Mouse (Mus musculus): ENCODE results near the gene Irx5. TPM values are rescaled to one million over a fixed set of nuclear protein-coding genes. Genes with fewer than 3 reads are reported as not detected.

The Irx5 gene
- polyA plus RNA-seq, 1 experiment: 4.7 TPM

DNA sequence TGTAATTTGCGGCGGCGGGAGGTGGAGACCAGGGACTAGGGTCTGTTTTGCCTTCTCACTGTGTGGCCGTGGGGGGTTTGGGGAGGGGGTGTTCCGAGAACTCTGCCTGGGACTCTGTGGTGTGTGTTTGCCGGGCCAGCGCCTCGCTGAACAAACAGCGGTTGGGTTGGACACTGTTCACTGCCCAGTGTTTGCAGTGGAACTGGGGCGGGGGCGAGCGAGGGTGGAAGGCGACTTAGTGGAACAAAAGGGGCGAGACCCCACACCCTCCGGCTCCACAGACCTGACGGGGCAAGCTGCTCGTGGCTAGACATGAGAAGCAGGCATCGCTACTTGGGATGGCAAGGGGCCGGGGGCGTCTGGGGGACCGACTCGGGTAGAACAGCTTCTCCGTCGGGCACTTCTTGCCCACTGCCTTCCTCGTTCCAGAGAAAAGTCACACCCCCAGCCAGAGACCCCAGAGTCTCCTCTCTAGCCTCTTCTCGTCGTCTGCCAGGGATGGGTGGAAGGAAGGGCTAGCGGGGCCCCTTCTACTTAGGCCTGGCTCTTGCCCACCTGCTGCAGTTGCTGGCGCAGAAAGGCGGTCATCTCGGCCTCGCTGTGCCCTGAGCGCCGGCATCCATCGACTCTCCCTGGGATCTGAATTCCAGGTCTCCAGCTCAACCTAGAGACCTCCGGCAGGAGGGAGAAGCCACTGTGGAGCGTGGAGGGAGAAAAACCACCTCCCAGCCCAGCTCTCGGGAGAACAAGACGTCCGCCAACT lies 631 bp upstream of the Irx5 start:
- 2% methylated on average over 40 of the region's 40 CpGs for WGBS
- Histone ChIP-seq H3K4me1 (ENCODE audit: control insufficient read depth, insufficient read depth, low read length) (peaks cover 6% of the 10 kb centered on the region; the same call in 1 of the 2 replicates), H3K4me3 (replicated peaks; ENCODE audit: insufficient read depth, low read depth, low read length) (peak overlapping the region; percentile 77), H3K27ac (ENCODE audit: insufficient read depth, low read length) (no peak overlapping the region), H3K27me3 (ENCODE audit: control insufficient read depth, insufficient read depth, low read length) (peaks cover 11% of the 10 kb centered on the region; the same call in 1 of the 2 replicates)
- TF ChIP-seq POLR2A (IDR thresholded peaks at IDR 0.05; ENCODE audit: borderline replicate concordance, insufficient read depth, low read length) (no peak), CTCF (IDR thresholded peaks at IDR 0.05; ENCODE audit: borderline replicate concordance, insufficient read depth, low read depth, low read length) (no peak)
- DNase-seq: peak in 1 of 2 experiments; percentile 20

DNA sequence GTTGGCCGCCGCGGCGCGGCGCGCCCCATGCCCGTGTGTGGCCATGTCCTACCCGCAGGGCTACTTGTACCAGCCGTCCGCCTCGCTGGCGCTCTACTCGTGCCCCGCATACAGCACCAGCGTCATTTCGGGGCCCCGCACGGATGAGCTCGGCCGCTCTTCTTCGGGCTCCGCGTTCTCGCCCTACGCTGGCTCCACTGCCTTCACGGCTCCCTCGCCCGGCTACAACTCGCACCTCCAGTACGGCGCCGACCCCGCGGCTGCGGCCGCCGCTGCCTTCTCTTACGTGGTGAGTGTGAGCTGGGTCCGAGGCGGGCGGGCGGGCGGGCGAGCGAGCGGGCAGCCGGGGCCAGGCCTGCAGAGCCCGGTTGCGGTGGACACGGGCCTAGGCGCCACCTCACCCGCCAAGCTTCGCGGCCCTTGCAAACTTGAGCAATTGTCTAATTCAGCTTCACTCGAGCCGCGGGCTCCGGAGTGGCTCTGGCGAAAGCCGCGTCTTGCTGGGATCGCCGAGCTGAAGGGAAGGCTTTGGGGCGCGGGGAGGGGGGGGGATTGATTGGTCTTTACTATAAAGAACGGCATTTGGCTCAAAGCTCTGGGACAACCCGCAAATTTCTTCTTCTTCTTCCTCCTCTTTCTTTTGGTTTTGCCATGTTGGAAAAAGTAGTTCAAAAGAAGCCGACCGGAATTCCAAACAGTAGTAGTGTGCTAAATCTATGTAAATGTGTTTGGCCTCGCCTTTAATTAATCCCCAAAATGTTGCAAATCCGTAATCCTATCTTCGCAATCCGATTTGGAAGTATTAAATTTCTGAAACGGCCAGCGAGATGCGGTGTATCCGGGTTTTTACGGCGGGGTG lies 945 bp downstream of the Irx5 start:
- Histone ChIP-seq H3K4me3 (replicated peaks; ENCODE audit: insufficient read depth, low read depth, low read length) (peak overlapping the region; percentile 49), H3K4me1 (ENCODE audit: control insufficient read depth, insufficient read depth, low read length) (peaks cover 6% of the 10 kb centered on the region; the same call in 1 of the 2 replicates), H3K27me3 (ENCODE audit: control insufficient read depth, insufficient read depth, low read length) (peaks cover 11% of the 10 kb centered on the region; the same call in 1 of the 2 replicates), H3K27ac (ENCODE audit: insufficient read depth, low read length) (peak overlapping the region; percentile 23; the same call in 1 of the 2 replicates)
- peak in 1 of 2 experiments; percentile 26 for DNase-seq
- TF ChIP-seq CTCF (IDR thresholded peaks at IDR 0.05; ENCODE audit: borderline replicate concordance, insufficient read depth, low read depth, low read length): no peak
- TF ChIP-seq POLR2A (IDR thresholded peaks at IDR 0.05; ENCODE audit: borderline replicate concordance, insufficient read depth, low read length): no peak
- 2% methylated on average over 80 of the region's 80 CpGs for WGBS

DNA sequence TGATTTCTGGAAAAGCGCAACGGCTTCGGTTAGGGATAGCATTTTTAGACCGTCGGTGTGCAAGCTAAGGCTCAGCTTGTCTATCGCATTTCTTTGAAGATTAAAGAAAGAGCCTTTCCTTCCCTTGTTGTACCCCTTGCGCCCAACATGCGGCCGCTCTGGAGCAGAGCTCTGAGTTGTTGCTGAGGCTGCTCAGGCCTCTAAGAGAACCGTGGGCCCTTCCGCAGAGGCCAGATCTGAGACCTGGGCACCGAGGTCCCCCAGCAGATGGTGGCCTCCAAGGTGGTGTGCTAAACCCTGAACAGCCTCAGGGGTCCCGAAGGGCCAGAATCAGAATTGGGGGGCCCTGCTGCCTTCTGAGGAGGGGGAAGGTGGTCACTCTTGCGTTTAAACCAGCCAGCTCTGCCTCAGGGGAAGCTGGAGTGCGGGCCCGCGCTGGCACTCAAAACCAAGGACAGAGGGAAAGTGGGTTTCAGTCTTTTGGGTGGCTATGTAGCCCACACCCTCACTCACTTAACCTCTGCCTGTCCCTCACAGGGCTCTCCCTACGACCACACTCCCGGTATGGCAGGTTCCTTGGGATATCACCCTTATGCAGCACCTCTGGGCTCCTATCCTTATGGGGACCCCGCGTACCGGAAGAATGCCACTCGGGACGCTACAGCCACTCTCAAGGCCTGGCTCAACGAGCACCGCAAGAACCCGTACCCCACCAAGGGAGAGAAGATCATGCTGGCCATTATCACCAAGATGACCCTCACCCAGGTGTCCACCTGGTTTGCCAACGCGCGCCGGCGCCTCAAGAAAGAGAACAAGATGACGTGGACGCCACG lies 1.8 kb downstream of the Irx5 start:
- H3K27ac ChIP-seq (ENCODE audit: insufficient read depth, low read length): no peak overlapping the region
- WGBS: 11% methylated on average over 35 of the region's 35 CpGs
- no peak overlapping the region for H3K4me3 ChIP-seq (replicated peaks; ENCODE audit: insufficient read depth, low read depth, low read length)
- no peak for TF ChIP-seq POLR2A (IDR thresholded peaks at IDR 0.05; ENCODE audit: borderline replicate concordance, insufficient read depth, low read length)
- no peak for TF ChIP-seq CTCF (IDR thresholded peaks at IDR 0.05; ENCODE audit: borderline replicate concordance, insufficient read depth, low read depth, low read length)
- peaks cover 11% of the 10 kb centered on the region; the same call in 1 of the 2 replicates for H3K27me3 ChIP-seq (ENCODE audit: control insufficient read depth, insufficient read depth, low read length)
- peaks cover 6% of the 10 kb centered on the region; the same call in 1 of the 2 replicates for H3K4me1 ChIP-seq (ENCODE audit: control insufficient read depth, insufficient read depth, low read length)
- DNase-seq: peak in 1 of 2 experiments; percentile 41

DNA sequence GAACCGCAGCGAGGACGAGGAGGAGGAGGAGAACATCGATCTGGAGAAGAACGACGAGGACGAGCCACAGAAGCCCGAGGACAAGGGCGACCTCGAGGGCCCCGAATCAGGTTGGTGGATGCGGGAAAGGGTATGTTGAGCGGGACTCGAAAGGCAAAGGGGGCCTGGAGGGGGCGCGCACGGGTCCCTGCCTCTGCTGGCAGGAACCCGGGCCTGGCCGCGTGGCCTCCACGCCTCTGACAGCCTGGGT lies 2.3 kb downstream of the Irx5 start:
- H3K27me3 ChIP-seq (ENCODE audit: control insufficient read depth, insufficient read depth, low read length): peaks cover 11% of the 10 kb centered on the region; the same call in 1 of the 2 replicates
- DNase-seq: peak; percentile 27 to 49
- TF ChIP-seq POLR2A (IDR thresholded peaks at IDR 0.05; ENCODE audit: borderline replicate concordance, insufficient read depth, low read length) (no peak), CTCF (IDR thresholded peaks at IDR 0.05; ENCODE audit: borderline replicate concordance, insufficient read depth, low read depth, low read length) (no peak)
- WGBS: 4% methylated on average over 21 of the region's 21 CpGs
- H3K4me3 ChIP-seq (replicated peaks; ENCODE audit: insufficient read depth, low read depth, low read length): no peak overlapping the region
- H3K4me1 ChIP-seq (ENCODE audit: control insufficient read depth, insufficient read depth, low read length): peaks cover 6% of the 10 kb centered on the region; the same call in 1 of the 2 replicates
- H3K27ac ChIP-seq (ENCODE audit: insufficient read depth, low read length): no peak overlapping the region

DNA sequence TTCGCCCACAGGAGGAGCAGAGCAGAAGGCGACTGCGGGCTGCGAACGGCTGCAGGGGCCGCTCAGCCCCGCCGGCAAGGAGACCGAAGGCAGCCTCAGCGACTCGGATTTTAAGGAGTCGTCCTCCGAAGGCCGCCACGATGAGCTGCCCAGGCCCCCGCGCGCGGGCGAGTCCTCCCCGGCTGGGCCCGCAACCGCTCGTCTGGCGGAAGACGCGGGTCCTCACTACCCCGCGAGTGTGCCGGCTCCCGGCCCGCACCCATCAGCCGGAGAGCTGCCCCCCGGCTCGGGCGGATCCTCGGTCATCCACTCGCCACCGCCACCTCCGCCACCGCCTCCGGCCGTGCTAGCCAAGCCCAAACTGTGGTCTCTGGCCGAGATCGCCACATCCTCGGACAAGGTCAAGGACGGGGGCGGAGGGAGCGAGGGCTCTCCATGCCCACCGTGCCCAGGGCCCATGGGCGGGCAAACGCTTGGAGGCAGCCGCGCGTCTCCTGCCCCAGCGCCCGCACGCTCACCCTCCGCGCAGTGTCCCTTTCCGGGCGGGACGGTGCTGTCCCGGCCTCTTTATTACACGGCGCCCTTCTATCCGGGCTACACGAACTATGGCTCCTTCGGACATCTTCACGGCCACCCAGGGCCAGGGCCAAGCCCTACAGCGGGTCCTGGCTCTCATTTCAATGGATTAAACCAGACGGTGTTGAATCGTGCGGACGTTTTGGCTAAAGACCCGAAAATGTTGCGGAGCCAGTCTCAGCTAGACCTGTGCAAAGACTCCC lies 2.8 kb downstream of the Irx5 start:
- peak in 1 of 2 experiments; percentile 44 for DNase-seq
- H3K27ac ChIP-seq (ENCODE audit: insufficient read depth, low read length): no peak overlapping the region
- WGBS: 4% methylated on average over 77 of the region's 77 CpGs
- H3K4me3 ChIP-seq (replicated peaks; ENCODE audit: insufficient read depth, low read depth, low read length): peak overlapping the region; percentile 17
- TF ChIP-seq POLR2A (IDR thresholded peaks at IDR 0.05; ENCODE audit: borderline replicate concordance, insufficient read depth, low read length) (no peak), CTCF (IDR thresholded peaks at IDR 0.05; ENCODE audit: borderline replicate concordance, insufficient read depth, low read depth, low read length) (no peak)
- peaks cover 11% of the 10 kb centered on the region; the same call in 1 of the 2 replicates for H3K27me3 ChIP-seq (ENCODE audit: control insufficient read depth, insufficient read depth, low read length)
- H3K4me1 ChIP-seq (ENCODE audit: control insufficient read depth, insufficient read depth, low read length): peaks cover 6% of the 10 kb centered on the region; the same call in 1 of the 2 replicates

- H3K27me3 ChIP-seq (ENCODE audit: control insufficient read depth, insufficient read depth, low read length): peaks cover 12% of the 10 kb centered on the region; the same call in 1 of the 2 replicates
- H3K4me1 ChIP-seq (ENCODE audit: control insufficient read depth, insufficient read depth, low read length): 0 out of 2 replicates have a peak, but pooled peaks cover 3% of the 10 kb centered on the region
- H3K4me3 ChIP-seq (replicated peaks; ENCODE audit: insufficient read depth, low read depth, low read length): no peak overlapping the region
- WGBS: 43% methylated on average over 25 of the region's 25 CpGs
- TF ChIP-seq POLR2A (IDR thresholded peaks at IDR 0.05; ENCODE audit: borderline replicate concordance, insufficient read depth, low read length) (no peak), CTCF (IDR thresholded peaks at IDR 0.05; ENCODE audit: borderline replicate concordance, insufficient read depth, low read depth, low read length) (peak; percentile 25; the same call in 1 of the 2 replicates)
- DNase-seq: peak; percentile 36 to 46
- H3K27ac ChIP-seq (ENCODE audit: insufficient read depth, low read length): no peak overlapping the region
Observed at GRCm38 (mm10) chr8:92361546-92362351, 4.3 kb downstream of the Irx5 start.

Measured in cerebellum, adult 2 months (tissue).